Mouse (Mus musculus) embryonic facial prominence, embryonic 12.5 days (tissue): ENCODE data around the gene Dnaaf5. TPM values are rescaled to one million over a fixed set of nuclear protein-coding genes. Genes with fewer than 3 reads are reported as not detected.
A peak's percentile ranks its signal among the peaks of the same experiment; 100 is the strongest.

Experiments
- ATAC-seq: fragments of 200-750 bp; cut with Nextera tagmentation; 2 replicates; pipeline ENCODE4 v1.8.0; 2017; ENCODE audit not compliant: insufficient number of reproducible peaks, insufficient read depth, low FRiP score, low TSS enrichment
- H3K27ac ChIP-seq: fragments of 300-500 bp; sonication (generic); 2 replicates; pipeline ENCODE4 v1.5.1; 2016; ENCODE audit warnings: mild to moderate bottlenecking
- H3K27me3 ChIP-seq: fragments of 300-500 bp; sonication (generic); 2 replicates; pipeline ENCODE4 v1.6.1; 2016; ENCODE audit warnings: mild to moderate bottlenecking, moderate library complexity
- H3K36me3 ChIP-seq: fragments of 300-500 bp; sonication (generic); 2 replicates; pipeline ENCODE4 v1.6.1; 2016; ENCODE audit warnings: mild to moderate bottlenecking
- H3K4me1 ChIP-seq: fragments of 300-500 bp; sonication (generic); 2 replicates; pipeline ENCODE4 v1.6.1; 2016
- H3K4me2 ChIP-seq: fragments of 300-500 bp; sonication (generic); replicated peaks from 2 replicates; pipeline ENCODE4 v1.6.1; 2016; ENCODE audit warnings: mild to moderate bottlenecking, moderate library complexity
- H3K4me3 ChIP-seq: fragments of 300-500 bp; sonication (generic); 2 replicates; pipeline ENCODE4 v1.5.1; 2016; ENCODE audit warnings: mild to moderate bottlenecking
- H3K9ac ChIP-seq: fragments of 300-500 bp; sonication (generic); 2 replicates; pipeline ENCODE4 v1.6.1; 2016; ENCODE audit warnings: mild to moderate bottlenecking, moderate library complexity
- H3K9me3 ChIP-seq: fragments of 300-500 bp; sonication (generic); 2 replicates; pipeline ENCODE4 v1.6.1; 2016; ENCODE audit warnings: mild to moderate bottlenecking, moderate library complexity
- WGBS: fragments of 180-500 bp; shearing (Covaris S2); methylation state at CpG from one replicate; pipeline ENCODE4 v1.1.7; 2016; 5-methylcytosine and 5-hydroxymethylcytosine counted together
- polyA plus RNA-seq: library from polyadenylated mRNA; unstranded; fragments of >200 nt; fragmentation: Nextera tagmentation; extraction: Ambion mirVana; gene quantifications from 2 replicates; pipeline ENCODE4 v1.2.1, GENCODE M21; 2016

The Dnaaf5 gene
- polyA plus RNA-seq, 1 experiment from 2014 or later = 6.0 TPM

DNA sequence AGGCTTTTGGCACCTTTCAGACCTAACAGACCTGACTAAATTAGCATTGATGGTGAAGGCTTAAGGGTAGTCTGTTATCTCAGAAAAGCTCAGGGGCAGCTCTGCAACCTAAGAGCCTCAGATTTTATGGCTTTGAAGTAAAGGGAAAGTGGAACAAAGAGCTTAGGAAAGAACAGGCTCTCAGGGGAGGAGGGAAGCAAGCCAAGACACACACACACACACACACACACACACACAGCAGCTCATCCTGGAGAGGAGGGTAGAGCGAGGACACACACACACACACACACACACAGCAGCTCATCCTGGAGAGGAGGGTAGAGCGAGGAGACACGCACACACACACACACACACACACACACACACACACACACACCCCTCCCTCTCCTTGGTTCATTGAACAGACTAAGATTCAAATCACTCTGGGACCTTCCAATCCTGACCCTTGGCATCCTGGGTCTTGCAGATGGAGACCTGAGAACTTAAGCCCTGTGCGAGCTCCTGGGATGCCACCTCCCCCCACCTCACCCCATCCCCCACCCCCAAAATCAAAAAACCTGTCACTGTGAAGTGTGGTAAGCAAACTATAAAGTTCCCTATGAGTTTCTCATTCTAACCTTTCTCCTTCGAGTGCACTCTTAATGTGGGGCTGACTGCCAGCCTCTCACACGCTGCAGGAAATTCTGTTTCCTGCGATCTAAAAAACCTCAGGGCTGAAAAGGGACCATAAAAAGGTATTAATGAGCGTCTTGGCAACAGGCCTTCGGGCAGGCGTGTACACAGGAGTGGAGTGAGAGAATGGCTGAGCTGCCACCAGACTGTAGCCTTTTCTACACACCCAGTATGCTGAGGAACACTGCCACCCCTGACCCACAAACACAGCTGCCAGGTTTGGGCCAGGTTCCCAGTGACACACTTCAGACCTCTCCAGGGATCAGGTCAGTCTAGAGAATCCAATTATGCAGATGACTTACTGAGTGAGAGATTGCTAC lies 24.8 kb downstream of the Dnaaf5 start:
- 74% methylated on average over 10 of the region's 10 CpGs for WGBS
- Histone ChIP-seq H3K9ac (no peak overlapping the region), H3K9me3 (no peaks in the 10 kb centered on the region), H3K36me3 (peaks cover 71% of the 10 kb centered on the region), H3K4me3 (no peak overlapping the region), H3K4me1 (no peaks in the 10 kb centered on the region), H3K27me3 (no peaks in the 10 kb centered on the region), H3K4me2 (no peak overlapping the region), H3K27ac (0 out of 2 replicates have a peak overlapping the region, but pooled peaks have one; percentile 17)
- ATAC-seq = peak; percentile 47; the same call in 1 of the 2 replicates

DNA sequence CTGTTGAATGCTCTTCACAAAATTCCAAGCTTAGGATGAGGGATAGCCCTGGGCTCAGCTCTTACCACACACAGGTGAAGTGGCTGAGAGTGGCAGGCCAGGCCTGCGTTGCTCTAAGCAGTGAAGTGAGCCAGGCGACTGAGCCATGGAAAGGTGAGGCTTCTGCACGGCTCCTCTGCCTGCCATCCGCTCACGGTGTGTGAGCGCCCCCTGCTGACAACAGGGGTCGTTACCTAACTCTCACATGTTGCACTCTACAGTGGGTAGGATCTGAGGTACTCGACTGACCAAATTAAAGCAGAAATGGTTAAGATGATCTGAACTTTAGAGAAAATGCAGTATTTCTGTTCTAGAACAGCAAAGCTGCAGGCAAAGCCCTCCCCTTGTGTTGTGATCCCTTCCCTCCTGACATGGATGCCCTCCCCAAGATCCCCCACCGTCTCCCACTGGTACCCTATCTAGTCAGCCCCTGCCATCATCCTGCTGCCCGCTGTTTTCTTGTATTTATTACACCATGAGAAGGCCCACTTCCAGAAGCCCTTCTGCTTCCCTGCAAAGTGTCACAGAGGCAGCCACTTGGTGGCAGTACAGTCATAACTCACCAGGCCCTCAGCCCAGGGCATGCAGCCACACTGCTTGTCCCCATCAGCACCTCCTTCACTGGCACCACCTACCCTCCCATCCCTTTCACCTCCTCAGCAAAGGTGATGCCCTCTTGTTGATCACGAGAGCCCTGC lies 29.0 kb downstream of the Dnaaf5 start:
- ATAC-seq = no peak
- no peak overlapping the region for H3K4me2 ChIP-seq
- H3K9ac ChIP-seq = no peak overlapping the region
- no peaks in the 10 kb centered on the region for H3K9me3 ChIP-seq
- H3K4me3 ChIP-seq = no peak overlapping the region
- no peaks in the 10 kb centered on the region for H3K4me1 ChIP-seq
- peaks cover 71% of the 10 kb centered on the region for H3K36me3 ChIP-seq
- WGBS = 29% methylated on average over 11 of the region's 11 CpGs
- no peaks in the 10 kb centered on the region for H3K27me3 ChIP-seq
- no peak overlapping the region for H3K27ac ChIP-seq

DNA sequence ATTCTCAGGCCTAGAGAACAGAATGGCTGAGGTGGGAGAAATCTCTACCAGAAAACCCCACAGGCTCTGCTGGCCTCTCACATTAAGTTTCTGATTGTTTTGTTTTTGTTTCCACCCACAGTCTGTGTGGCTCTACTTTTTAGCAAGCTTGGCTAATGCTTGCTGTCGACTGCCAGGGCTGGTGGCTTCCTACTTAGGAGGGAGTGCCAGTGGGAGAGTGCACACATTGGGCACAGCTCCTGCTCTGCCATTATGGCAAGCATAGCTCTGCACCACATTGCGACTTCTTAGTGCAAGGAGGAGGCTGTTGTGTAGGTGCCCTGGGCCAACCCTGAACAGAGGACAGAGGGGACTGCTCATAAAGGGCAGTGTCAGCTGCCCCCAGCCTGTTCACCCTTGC lies 33.1 kb downstream of the Dnaaf5 start:
- Histone ChIP-seq H3K9me3 (no peaks in the 10 kb centered on the region), H3K27ac (no peak overlapping the region), H3K4me2 (no peak overlapping the region), H3K4me3 (no peak overlapping the region), H3K27me3 (no peaks in the 10 kb centered on the region), H3K4me1 (no peaks in the 10 kb centered on the region), H3K36me3 (peaks cover 80% of the 10 kb centered on the region), H3K9ac (no peak overlapping the region)
- WGBS = 89% methylated on average over 2 of the region's 2 CpGs
- ATAC-seq = no peak

DNA sequence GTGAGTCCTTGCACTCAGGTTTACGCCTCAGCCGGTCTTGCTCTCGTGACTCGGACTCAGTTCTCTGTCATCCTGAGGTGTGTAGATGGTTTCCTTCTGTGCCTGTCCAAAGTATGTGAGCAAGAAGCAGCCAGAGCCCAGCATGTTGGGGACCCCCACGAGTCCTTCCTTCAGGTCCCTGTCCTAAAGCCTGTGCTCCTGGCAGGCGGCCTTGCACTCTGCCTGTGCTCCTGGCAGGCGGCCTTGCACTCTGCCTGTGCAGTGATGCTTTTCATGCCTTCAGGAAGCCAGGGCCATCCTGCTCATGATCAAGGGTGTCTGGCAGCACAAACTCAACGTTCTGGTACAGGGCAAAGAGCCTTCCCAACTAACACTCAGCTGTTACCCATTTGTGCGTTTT lies 33.6 kb downstream of the Dnaaf5 start:
- Histone ChIP-seq H3K4me1 (no peaks in the 10 kb centered on the region), H3K9ac (no peak overlapping the region), H3K4me3 (no peak overlapping the region), H3K9me3 (no peaks in the 10 kb centered on the region), H3K27ac (no peak overlapping the region), H3K4me2 (no peak overlapping the region), H3K27me3 (no peaks in the 10 kb centered on the region), H3K36me3 (peaks cover 75% of the 10 kb centered on the region)
- WGBS = 87% methylated on average over 9 of the region's 9 CpGs
- no peak for ATAC-seq

DNA sequence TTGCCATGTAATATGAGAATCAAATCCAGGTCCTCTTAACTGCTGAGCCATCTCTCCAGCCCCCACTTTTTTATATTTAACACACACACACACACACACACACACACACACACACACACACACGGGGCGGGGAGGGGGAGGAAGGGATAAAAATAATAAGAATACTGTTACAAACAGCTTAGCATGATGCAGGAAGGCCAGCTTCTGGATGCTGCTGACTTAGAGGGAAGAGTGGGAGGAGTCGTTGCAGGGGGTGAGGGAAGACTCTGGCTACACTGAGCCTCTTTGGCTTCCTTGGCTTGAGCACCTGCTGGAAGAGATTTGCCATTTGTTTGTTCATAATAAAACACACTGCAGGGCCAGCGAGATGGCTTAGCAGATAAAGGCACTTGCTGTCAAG lies 34.9 kb downstream of the Dnaaf5 start:
- peaks cover 67% of the 10 kb centered on the region for H3K36me3 ChIP-seq
- 76% methylated on average over 4 of the region's 4 CpGs for WGBS

DNA sequence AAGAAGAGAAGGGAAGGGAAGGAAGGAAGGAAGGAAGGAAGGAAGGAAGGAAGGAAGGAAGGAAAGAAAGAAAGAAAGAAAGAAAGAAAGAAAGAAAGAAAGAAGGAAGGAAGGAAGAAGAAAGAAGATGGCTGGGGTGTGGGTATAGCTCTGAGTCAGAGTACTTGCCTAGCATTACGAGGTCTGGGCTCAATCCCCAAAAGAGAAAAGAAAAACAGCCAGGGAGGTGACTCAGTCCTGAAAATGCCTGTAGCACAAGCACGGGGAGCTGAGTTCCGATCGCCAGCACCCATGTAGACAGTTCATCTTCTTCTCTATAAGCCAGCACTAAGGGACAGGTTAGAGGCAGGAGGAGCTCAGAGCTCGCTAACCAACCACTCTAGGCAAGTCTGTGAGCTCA lies 39.7 kb downstream of the Dnaaf5 start:
- no peaks in the 10 kb centered on the region for H3K4me1 ChIP-seq
- H3K27ac ChIP-seq = no peak overlapping the region
- no peak overlapping the region for H3K4me2 ChIP-seq
- peaks cover 24% of the 10 kb centered on the region for H3K36me3 ChIP-seq
- no peaks in the 10 kb centered on the region for H3K9me3 ChIP-seq
- no peaks in the 10 kb centered on the region for H3K27me3 ChIP-seq
- no peak for ATAC-seq
- H3K4me3 ChIP-seq = no peak overlapping the region
- WGBS = 92% methylated on average over 5 of the region's 5 CpGs
- H3K9ac ChIP-seq = no peak overlapping the region

More for the DNA sequence above, 34.9 kb downstream of the Dnaaf5 start:
- Histone ChIP-seq H3K4me2 (no peak overlapping the region), H3K9me3 (no peaks in the 10 kb centered on the region), H3K27me3 (no peaks in the 10 kb centered on the region), H3K9ac (no peak overlapping the region), H3K4me3 (no peak overlapping the region), H3K27ac (no peak overlapping the region), H3K4me1 (no peaks in the 10 kb centered on the region)
- no peak for ATAC-seq

DNA sequence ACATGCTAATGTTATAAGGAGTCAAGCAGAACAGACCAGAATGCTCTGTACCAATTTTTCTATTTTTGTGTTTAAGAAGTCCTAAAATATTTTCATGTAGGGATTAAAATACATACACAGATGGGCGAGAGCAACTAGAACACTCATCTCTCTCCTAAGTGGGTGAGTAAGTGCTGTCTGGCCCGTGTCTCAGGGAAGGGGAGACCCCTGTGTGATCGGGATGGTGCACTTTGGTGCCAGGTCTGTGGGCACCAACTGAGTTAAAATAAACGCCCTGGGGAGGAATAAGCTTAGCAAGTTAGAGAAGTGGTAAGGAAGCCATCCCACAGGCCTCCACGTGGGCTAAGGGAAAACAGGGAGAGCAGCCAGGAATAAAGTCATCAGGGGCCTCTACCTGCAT lies 40.9 kb downstream of the Dnaaf5 start:
- Histone ChIP-seq H3K27me3 (no peaks in the 10 kb centered on the region), H3K36me3 (peaks cover 13% of the 10 kb centered on the region), H3K4me1 (no peaks in the 10 kb centered on the region), H3K9me3 (no peaks in the 10 kb centered on the region), H3K27ac (no peak overlapping the region), H3K9ac (no peak overlapping the region), H3K4me2 (no peak overlapping the region), H3K4me3 (no peak overlapping the region)
- 77% methylated on average over 5 of the region's 5 CpGs for WGBS
- no peak for ATAC-seq

DNA sequence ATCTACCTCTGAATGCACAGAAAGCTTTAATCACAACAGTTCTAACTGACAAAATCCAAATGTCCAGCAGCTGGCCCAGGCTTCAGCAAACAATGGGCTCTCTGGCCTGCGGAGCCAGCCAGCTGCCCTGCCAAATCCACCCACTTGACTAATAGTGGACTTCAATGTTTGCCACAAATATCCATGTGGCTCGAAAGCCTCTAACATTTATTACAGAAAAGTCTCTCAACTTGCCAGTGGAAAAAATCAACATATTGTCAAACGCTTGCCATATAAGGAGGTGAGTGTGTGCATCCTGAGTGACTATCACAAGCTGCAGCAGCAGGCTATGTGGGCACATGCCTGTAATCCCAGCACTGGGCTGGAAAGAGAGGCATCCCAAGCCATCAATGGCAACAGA lies 48.8 kb downstream of the Dnaaf5 start:
- ATAC-seq = no peak
- 81% methylated on average over 3 of the region's 3 CpGs for WGBS

DNA sequence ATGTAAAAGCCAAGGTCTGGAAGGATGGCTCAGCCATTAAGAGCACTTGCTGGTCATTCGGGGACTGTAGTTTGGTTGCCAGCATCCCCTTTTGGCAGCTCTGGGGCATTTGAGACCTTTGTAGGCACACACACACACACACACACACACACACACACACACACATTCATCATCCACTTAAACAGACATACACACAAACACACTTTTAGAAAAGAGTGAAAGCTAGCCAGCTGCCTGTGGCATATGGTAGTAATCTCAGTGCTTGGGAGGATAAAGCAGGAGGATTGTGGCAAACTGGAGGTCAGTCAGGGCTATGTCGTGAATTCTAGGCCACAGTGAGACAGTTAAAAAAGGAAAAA lies 49.6 kb downstream of the Dnaaf5 start:
- Histone ChIP-seq H3K4me3 (peak overlapping the region; percentile 97), H3K4me1 (peaks cover 24% of the 10 kb centered on the region), H3K27ac (peak overlapping the region; percentile 90), H3K36me3 (no peaks in the 10 kb centered on the region), H3K9ac (peak overlapping the region; percentile 66), H3K9me3 (no peaks in the 10 kb centered on the region), H3K4me2 (peak overlapping the region; percentile 78), H3K27me3 (no peaks in the 10 kb centered on the region)
- 31% methylated on average over 2 of the region's 2 CpGs for WGBS
- ATAC-seq = no peak

More for the DNA sequence above, 48.8 kb downstream of the Dnaaf5 start:
- Histone ChIP-seq H3K4me3 (no peak overlapping the region), H3K4me1 (peaks cover 20% of the 10 kb centered on the region), H3K36me3 (no peaks in the 10 kb centered on the region), H3K4me2 (no peak overlapping the region), H3K27ac (no peak overlapping the region), H3K9me3 (no peaks in the 10 kb centered on the region), H3K9ac (no peak overlapping the region), H3K27me3 (no peaks in the 10 kb centered on the region)

DNA sequence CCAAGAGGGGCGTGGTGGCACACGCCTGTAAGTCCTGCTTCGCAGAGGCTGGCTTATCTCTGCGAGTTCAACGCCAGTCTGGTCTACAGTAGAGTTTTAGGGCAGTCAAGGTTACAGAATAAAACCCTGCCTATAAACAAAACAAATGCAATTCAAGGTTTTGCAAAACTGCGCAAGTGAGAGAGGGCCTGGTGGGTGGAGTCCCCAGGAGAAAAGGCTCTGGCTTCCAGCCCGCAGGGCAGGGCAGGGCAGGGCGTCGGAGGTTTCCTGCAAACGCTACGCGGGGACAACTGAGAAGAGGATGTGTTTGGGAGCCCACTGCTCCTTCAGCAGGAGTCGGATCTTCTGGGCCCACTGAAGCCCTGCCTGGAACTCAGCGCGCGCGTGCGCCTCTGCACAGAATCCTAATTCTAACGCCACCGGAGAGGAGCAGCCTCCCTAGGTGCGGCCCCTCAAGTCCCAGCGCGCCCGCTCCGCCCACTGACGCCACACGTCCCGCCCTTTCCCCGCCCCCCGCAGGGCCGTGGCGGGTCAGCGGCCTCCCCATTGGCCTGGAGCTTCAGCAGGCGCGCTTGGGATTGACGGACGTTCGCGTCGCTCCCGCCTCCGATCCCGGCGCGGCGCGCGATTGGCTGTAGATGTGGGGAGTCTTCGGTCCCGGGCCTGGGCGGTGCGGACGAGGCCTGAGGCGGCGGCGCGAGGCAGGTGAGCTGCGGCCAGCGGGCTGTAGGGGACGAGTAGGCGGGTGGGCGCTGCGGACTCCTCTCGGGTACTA lies 50.2 kb downstream of the Dnaaf5 start, which contains the start of gene Sun1:
Sun1 (plus strand) TSS at position 643 of the 775 bp plus-strand sequence.
- peak within 1 kb of the TSS; percentile 97 for H3K4me3 ChIP-seq
- WGBS = 1% methylated on average over 63 of the region's 64 CpGs
- H3K4me2 ChIP-seq = peak within 1 kb of the TSS; percentile 78
- no peaks in the 10 kb centered on the region for H3K27me3 ChIP-seq
- ATAC-seq = peak; percentile 98
- no peaks in the 10 kb centered on the region for H3K9me3 ChIP-seq
- peaks cover 25% of the 10 kb centered on the region for H3K4me1 ChIP-seq
- H3K27ac ChIP-seq = peak within 1 kb of the TSS; percentile 90
- H3K36me3 ChIP-seq = no peaks in the 10 kb centered on the region
- H3K9ac ChIP-seq = peak within 1 kb of the TSS; percentile 88
